Mouse (Mus musculus) lung, postnatal 36 days (tissue): ENCODE measurements around the gene Gm13289.
A peak's percentile ranks its signal among the peaks of the same experiment; 100 is the strongest.
"Not testable (repeated sequence)": the region's sequence is repeated elsewhere in the genome, so short reads cannot be mapped to it uniquely, and the experiment has no call there.

Source experiments
- DNase-seq: peaks from one replicate; pipeline ENCODE4 v3.0.0; 2022; ENCODE audit warnings: mixed read lengths

The Gm13289 gene

DNA sequence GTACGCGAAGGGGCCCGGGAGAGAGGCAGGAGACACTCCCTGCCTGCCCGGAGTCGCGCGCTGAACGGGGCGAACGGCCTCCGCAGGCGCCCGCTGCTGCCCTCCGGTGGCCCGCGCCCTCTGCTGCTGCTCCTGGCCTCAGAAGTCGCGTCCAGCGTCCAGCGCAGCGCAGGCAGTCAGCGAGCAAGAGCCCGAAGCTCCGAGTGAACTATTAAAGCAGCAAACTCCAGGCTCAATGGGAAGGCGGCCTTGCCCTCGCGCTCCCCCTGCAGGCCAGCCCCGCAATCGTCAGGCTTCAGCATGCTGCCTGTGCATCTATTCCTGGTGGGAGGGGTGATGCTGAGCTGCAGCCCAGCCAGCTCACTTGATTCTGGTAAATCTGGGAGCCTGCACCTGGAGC is at the start of gene Gm13289:
Gene Gm13289, plus strand, starts transcription at position 301 of the 400 bp plus-strand sequence.
- DNase-seq = not testable (repeated sequence)

DNA sequence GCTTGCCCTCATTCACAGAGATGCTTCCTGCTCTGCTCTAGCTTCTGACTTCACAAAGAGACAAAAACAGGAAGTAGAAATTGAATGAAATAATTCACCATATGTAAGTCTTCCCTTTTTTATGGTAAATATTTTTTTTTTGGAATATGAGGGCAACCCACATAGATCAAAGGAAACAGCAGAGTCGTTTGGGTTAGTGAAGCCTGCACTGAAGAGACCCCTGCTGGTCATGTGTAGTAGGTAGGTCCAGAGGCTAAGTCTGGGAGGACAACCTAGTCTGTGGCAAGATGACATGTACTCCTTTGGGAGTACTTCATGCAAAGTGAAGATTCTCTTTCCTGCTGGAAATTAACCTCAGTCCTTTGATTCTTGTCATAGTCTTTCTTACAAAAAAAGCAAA is 49.4 kb upstream of the Gm13289 start:
- peak; percentile 79 for DNase-seq

DNA sequence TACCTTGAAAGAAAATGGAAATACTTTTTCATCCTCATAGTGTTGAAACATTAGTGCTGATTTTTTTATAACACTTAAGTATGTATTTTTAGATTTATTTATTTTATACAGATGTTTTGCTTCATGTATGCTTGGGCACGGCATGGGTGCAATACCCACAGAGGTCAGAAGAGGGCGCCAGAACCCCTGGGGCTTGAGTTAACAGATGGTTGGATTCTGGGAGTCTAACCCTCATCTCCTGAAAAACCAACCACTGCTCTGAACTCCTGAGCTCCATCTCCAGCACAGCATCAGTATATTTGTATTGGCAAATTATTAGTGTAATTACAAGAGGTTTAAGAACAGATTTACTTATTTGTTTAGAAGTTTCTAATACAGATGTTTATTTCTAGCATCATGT is 38.2 kb upstream of the Gm13289 start:
- peak; percentile 84 for DNase-seq

DNA sequence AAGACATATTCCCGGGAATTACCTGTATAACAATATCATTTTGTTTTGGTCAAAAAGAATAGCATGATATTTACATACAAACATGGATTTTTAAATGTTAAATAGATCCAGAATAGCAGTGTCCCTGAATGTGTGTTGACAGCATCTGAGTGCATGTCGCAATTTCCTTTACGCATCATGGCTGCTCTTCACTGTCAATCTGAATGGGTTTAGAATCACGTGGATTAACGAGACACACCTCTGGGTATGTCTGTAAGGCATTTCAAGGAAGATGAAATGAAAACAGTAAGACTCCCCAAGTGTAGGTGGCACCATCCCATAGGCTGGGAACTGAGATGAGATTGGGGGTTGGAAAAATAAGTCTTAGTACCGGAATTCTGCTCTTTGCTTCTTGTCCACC is 37.7 kb upstream of the Gm13289 start:
- DNase-seq = no peak

DNA sequence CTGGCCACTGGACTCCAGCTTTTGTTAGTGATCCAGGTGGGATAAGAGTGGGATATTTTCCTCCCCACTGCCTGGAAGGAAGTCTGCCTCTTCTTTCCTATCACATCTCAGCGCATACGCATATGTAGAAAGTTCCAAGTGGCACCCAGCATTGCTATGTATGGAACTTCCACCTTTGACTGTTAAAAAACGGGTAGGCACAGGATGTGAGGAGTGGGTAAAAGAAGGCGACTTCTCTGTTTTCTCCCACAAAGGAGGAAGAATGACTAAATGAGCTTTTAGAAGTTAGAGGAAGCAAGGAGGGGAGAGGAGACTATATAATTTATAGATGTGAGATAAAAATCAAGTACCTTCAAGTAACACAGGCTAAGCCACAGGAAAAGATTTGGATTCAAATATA is 35.3 kb upstream of the Gm13289 start:
- no peak for DNase-seq

DNA sequence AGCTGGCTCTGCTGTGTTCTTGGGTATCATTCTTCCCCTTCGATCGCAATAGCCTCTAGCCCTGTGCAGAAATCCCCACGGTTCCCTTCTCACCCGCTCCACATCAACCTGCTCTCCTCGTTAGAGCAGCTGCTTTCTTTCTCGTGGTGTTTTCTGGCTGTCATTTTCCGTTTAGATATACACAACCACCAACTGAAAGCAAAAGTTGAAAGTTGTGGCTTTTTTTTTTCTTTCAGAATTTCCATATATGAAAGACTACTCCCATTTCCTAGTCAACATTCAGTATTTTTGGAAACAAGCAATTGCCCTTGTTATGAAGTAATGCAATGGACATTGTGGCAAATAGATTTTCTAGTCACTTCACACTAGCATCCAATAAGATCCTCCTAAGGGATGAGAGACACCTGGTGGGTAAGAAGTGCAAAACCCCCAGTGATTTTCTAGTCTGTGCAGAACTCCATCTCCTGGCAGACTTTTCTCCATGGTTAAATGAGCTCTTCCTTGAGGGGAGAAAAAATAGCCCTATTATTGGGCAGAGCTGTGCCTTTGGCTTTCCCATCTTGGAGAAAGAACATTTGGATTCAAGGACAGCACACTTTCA is 33.9 kb upstream of the Gm13289 start:
- no peak for DNase-seq

DNA sequence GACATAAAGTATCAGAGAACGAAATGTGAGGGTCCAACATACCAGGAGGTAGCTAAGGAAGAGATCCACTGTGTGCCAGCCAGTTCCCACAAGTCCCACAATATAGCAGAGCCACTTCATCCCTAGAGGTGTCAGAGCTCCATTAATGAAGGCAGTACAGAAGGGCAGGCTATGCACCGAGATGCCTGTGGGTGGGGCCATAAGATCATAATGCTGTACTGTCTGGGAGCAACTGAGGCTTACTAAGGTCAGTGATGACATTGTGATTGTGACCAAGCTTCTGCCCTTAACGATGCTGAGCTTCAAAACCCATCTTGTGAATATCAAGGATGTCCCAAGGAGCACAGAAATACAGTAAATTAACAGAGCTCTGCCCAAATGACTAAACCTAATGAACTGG is 32.5 kb upstream of the Gm13289 start:
- no peak for DNase-seq

DNA sequence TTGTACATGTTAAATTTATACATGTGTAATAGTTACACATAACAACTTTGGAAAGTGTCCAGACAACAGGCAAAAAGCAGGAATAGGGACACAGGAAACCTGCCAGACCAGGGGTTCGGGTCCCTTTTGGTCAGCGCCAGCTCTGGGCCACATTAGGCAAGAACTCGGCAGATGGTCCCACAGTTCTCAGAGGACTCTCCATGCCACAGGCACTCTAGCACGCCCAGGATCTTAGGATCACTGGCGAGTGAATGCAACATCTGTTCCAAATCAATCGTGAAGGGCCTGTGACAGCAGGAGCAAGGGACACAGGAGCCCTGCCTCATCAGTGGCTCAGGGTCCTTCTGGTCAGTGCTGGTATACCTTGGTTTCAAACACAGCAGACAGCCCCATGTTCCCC is 26.8 kb upstream of the Gm13289 start:
- no peak for DNase-seq

DNA sequence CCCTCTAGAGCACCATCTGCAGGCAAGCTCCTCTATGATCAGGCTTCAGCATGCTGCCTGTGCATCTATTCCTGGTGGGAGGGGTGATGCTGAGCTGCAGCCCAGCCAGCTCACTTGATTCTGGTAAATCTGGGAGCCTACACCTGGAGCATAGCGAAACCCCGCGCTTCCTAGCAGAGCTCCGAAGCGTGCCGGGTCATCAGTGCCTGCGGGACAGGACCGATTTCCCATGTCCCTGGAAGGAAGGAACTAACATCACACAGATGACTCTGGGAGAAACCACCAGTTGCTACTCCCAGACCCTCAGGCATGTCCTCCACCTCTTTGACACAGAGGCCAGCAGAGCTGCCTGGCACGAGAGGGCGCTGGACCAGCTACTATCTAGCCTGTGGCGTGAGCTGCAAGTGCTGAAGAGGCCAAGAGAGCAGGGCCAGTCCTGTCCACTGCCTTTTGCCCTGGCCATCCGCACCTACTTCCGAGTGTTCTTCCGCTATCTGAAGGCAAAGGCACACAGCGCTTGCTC is 21.8 kb upstream of the Gm13289 start, which contains the start of gene Gm13271:
Gene Gm13271, plus strand, starts transcription at position 51 of the 523 bp plus-strand sequence.
- peak; percentile 41 for DNase-seq

DNA sequence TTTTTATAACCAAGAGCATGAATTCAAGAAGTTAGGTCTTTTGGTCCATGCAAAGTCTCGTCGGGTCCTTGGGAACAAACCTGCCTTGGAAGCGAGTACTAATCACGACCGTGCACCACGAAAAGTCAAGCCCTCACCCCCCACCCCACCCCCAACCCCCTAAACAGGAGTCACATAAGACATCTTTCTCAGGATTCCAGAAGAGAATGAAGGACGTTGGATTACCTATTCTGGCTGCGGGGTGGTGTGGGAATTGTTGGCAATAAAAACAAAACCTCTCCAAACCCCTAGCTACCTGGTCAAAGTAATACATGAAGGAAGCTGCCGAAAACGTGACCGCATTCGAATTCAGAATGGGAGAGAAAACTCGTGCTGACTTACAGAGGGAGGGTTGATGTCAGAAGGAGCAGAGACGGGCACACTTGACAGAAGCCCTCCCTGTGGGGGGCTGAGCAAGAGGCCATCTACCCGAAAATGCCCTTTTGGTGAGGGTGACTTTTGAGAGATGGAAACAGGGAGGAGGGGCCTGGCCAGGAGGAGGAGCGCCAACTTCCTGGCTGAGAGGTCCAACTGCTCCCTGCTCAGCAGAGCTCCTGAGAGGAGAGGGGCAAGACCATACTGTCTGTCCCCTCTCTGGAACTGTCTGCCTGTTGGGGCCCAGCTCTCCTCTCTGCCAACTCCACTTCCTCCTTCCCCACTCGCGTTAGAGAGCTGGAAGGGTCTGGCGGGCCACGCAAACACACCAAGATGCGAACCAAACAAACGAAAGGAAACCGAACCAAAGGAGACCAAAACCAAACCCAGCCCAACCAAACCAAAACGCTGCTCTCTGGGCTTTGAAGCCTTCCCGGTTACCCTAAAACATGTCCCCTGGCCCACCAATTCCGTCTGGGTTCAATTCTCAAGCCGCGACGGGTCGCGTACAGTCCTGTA is 19.9 kb upstream of the Gm13289 start:
- peak; percentile 4 for DNase-seq

DNA sequence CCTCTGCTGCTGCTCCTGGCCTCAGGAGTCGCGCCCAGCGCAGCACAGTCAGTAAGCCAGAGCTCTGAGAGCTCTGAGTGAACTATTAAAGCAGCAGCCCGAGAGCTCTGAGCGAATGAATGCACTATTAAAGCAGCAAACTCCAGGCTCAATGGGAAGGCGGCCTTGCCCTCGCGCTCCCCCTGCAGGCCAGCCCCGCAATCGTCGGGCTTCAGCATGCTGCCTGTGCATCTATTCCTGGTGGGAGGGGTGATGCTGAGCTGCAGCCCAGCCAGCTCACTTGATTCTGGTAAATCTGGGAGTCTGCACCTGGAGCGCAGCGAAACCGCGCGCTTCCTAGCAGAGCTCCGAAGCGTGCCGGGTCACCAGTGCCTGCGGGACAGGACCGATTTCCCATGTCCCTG is 19.1 kb upstream of the Gm13289 start:
- peak; percentile 91 for DNase-seq

DNA sequence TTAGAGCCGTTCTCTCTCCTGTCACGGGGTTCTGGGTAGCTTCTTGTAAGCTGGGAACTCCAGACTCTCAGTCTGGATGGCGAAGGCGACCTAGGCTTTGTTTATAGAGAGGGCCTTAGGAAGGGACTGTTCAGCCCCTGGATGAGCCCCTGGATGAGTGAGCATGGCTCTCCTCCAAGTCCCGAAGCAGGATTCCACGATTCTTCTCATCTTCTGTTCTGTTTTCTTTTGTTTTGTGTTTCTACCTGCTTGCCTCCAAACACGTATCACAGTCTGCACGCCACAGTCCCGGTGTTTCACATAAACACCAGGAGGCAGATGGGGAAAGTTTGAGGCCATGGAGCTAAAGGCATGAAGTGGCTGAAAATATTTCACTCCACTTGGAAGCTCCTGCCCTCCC is 18.0 kb upstream of the Gm13289 start:
- not testable (repeated sequence) for DNase-seq

DNA sequence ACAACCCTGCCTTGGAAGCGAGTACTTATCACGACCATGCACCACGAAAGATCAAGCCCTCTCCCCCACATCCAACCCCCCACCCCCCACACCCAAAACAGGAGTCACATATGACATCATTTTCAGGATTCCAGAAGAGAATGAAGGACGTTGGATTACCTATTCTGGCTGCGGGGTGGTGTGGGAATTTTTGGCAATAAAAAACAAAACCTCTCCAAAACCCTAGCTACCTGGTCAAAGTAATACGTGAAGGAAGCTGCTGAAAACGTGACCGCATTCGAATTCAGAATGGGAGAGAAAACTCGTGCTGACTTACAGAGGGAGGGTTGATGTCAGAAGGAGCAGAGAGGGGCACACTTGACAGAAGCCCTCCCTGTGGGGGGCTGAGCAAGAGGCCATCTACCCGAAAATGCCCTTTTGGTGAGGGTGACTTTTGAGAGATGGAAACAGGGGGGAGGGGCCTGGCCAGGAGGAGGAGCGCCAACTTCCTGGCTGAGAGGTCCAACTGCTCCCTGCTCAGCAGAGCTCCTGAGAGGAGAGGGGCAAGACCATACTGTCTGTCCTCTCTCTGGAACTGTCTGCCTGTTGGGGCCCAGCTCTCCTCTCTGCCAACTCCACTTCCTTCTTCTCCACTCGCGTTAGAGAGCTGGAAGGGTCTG is 17.0 kb upstream of the Gm13289 start, which contains the start of gene Gm13283:
Gene Gm13283, plus strand, starts transcription at position 510 of the 659 bp plus-strand sequence.
- peak; percentile 58 for DNase-seq

DNA sequence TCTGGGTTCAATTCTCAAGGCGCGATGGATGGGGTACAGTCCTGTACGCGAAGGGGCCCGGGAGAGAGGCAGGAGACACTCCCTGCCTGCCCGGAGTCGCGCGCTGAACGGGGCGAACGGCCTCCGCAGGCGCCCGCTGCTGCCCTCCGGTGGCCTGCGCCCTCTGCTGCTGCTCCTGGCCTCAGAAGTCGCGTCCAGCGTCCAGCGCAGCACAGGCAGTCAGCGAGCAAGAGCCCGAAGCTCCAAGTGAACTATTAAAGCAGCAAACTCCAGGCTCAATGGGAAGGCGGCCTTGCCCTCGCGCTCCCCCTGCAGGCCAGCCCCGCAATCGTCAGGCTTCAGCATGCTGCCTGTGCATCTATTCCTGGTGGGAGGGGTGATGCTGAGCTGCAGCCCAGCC is 16.3 kb upstream of the Gm13289 start:
- DNase-seq = peak; percentile 85

DNA sequence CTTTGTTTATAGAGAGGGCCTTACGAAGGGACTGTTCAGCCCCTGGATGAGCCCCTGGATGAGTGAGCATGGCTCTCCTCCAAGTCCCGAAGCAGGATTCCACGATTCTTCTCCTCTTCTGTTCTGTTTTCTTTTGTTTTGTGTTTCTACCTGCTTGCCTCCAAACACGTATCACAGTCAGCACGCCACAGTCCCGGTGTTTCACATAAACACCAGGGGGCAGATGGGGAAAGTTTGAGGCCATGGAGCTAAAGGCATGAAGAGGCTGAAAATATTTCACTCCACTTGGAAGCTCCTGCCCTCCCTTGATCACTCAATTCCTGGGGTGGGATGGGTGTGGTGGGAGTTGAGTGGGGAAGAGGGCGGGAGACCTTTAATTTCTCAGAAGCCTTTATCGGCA is 14.9 kb upstream of the Gm13289 start:
- DNase-seq = peak; percentile 44

DNA sequence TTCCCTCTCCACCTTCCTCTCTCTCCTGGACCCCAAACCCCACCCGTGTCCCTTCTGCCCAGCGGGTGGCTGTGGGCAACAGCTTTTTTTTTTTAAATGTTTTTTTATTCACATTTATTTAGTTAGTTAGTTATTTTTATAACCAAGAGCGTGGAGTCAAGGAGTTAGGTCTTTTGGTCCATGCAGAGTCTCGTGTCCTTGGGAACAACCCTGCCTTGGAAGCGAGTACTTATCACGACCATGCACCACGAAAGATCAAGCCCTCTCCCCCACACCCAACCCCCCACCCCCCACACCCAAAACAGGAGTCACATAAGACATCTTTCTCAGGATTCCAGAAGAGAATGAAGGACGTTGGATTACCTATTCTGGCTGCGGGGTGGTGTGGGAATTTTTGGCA is 14.4 kb upstream of the Gm13289 start:
- DNase-seq = not testable (repeated sequence)

DNA sequence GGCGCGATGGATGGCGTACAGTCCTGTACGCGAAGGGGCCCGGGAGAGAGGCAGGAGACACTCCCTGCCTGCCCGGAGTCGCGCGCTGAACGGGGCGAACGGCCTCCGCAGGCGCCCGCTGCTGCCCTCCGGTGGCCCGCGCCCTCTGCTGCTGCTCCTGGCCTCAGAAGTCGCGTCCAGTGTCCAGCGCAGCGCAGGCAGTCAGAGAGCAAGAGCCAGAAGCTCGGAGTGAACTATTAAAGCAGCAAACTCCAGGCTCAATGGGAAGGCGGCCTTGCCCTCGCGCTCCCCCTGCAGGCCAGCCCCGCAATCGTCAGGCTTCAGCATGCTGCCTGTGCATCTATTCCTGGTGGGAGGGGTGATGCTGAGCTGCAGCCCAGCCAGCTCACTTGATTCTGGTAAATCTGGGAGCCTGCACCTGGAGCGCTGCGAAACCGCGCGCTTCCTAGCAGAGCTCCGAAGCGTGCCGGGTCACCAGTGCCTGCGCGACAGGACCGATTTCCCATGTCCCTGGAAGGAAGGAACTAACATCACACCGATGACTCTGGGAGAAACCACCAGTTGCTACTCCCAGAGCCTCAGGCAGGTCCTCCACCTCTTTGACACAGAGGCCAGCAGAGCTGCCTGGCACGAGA is 13.2 kb upstream of the Gm13289 start:
- peak; percentile 74 for DNase-seq

DNA sequence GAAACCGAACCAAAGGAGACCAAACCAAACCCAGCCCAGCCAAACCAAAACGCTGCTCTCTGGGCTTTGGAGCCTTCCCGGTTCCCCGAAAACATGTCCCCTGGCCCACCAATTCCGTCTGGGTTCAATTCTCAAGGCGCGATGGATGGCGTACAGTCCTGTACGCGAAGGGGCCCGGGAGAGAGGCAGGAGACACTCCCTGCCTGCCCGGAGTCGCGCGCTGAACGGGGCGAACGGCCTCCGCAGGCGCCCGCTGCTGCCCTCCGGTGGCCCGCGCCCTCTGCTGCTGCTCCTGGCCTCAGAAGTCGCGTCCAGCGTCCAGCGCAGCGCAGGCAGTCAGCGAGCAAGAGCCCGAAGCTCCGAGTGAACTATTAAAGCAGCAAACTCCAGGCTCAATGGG is 3.2 kb upstream of the Gm13289 start, which contains the start of gene Gm13290:
Gene Gm13290, plus strand, starts transcription at position 301 of the 400 bp plus-strand sequence.
- not testable (repeated sequence) for DNase-seq

DNA sequence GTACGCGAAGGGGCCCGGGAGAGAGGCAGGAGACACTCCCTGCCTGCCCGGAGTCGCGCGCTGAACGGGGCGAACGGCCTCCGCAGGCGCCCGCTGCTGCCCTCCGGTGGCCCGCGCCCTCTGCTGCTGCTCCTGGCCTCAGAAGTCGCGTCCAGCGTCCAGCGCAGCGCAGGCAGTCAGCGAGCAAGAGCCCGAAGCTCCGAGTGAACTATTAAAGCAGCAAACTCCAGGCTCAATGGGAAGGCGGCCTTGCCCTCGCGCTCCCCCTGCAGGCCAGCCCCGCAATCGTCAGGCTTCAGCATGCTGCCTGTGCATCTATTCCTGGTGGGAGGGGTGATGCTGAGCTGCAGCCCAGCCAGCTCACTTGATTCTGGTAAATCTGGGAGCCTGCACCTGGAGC is 2.8 kb downstream of the Gm13289 start, which contains the start of gene Gm13272:
Gene Gm13272, plus strand, starts transcription at position 301 of the 400 bp plus-strand sequence.
- DNase-seq = not testable (repeated sequence)

DNA sequence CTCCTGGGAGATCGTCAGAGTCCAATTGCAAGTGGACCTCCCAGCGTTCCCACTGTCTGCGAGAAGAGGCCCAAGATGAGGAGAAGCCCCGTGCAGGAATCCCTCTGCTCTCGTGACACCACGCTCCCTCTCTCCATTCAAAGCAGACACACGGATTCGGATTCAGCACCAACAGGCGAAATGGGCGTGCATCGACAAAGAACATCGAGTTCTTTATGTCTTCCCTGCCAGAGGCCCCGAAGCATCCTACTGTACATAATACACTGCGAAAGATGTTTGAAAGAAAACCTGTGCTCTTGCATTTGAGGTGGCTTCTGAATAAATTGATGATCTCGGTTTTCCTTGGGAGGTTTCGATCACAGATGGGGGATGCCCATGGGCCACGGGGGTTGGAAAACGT is 3.6 kb downstream of the Gm13289 start:
- not testable (repeated sequence) for DNase-seq

DNA sequence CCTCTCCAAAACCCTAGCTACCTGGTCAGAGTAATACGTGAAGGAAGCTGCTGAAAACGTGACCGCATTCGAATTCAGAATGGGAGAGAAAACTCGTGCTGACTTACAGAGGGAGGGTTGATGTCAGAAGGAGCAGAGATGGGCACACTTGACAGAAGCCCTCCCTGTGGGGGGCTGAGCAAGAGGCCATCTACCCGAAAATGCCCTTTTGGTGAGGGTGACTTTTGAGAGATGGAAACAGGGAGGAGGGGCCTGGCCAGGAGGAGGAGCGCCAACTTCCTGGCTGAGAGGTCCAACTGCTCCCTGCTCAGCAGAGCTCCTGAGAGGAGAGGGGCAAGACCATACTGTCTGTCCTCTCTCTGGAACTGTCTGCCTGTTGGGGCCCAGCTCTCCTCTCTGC is 5.1 kb downstream of the Gm13289 start, which contains the start of gene Ifnz:
Gene Ifnz, plus strand, starts transcription at position 301 of the 400 bp plus-strand sequence.
- not testable (repeated sequence) for DNase-seq

DNA sequence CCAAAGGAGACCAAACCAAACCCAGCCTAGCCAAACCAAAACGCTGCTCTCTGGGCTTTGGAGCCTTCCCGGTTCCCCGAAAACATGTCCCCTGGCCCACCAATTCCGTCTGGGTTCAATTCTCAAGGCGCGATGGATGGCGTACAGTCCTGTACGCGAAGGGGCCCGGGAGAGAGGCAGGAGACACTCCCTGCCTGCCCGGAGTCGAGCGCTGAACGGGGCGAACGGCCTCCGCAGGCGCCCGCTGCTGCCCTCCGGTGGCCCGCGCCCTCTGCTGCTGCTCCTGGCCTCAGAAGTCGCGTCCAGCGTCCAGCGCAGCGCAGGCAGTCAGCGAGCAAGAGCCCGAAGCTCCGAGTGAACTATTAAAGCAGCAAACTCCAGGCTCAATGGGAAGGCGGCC is 5.6 kb downstream of the Gm13289 start:
- DNase-seq = not testable (repeated sequence)
